Mouse (Mus musculus) erythroblast, embryonic 14.5 days (primary cell): ENCODE measurements around the gene 1700102P08Rik.

Experiments
- GATA1 ChIP-seq: IDR thresholded peaks from 2 replicates; pipeline ENCODE4 v1.6.1; 2012; ENCODE audit warnings: low read length, inconsistent platforms, mixed read lengths
- TAL1 ChIP-seq: IDR thresholded peaks from 3 replicates; pipeline ENCODE4 v1.6.1; 2012; ENCODE audit warnings: low read length, inconsistent platforms, mixed read lengths

GRCm38 (mm10) chr9:108386816-108387215 lies 5.8 kb upstream of the 1700102P08Rik start:
- TF ChIP-seq GATA1 (no peak), TAL1 (no peak)
